Mouse (Mus musculus): ENCODE data around the gene Nadk. TPM values are rescaled to one million over a fixed set of nuclear protein-coding genes. Genes with fewer than 3 reads are reported as not detected.

Gene Nadk
- total RNA-seq, 1 experiment from 2014 or later = 37.9 TPM

Other genes with a start within 250 kb of the Nadk start
- gene Prkcz, start 201.0 kb upstream of the Nadk start, total RNA-seq (2017) = not detected in 2 replicates
- gene Gabrd, start 164.3 kb upstream of the Nadk start, total RNA-seq (2017) = 0.15 and 0.63 TPM in 2 replicates
- gene Cfap74, start 153.2 kb upstream of the Nadk start, total RNA-seq (2017) = 1.2 and 1.5 TPM in 2 replicates
- not detected in 2 replicates for gene Tmem52, start 93.3 kb upstream of the Nadk start, total RNA-seq (2017)
- gene Gnb1, start 71.0 kb upstream of the Nadk start, total RNA-seq (2017) = 139 and 236 TPM in 2 replicates
- 16.6 and 22.6 TPM in 2 replicates for gene Slc35e2, start 39.0 kb downstream of the Nadk start, total RNA-seq (2017)
- gene Cdk11b, start 62.5 kb downstream of the Nadk start, total RNA-seq (2017) = 75.7 and 107 TPM in 2 replicates
- not detected in 2 replicates for gene Gm10563, start 83.0 kb downstream of the Nadk start, total RNA-seq (2017)
- not detected in 2 replicates for gene Mmp23, start 91.0 kb downstream of the Nadk start, total RNA-seq (2017)
- gene Mib2, start 106.8 kb downstream of the Nadk start, total RNA-seq (2017) = 29.1 and 42.8 TPM in 2 replicates
- gene Fndc10, start 132.0 kb downstream of the Nadk start, total RNA-seq (2017) = 3.7 and 6.9 TPM in 2 replicates
- 73.4 and 97.7 TPM in 2 replicates for gene Ssu72, start 142.4 kb downstream of the Nadk start, total RNA-seq (2017)
- gene Tmem240, start 172.4 kb downstream of the Nadk start, total RNA-seq (2017) = 0.31 and 1.5 TPM in 2 replicates
- 53.7 and 73.8 TPM in 2 replicates for gene Atad3a, start 198.7 kb downstream of the Nadk start, total RNA-seq (2017)
- 0.30 and 0.31 TPM in 2 replicates for gene Vwa1, start 212.3 kb downstream of the Nadk start, total RNA-seq (2017)
- 0.05 TPM in 1 of 2 replicates, not detected in the other for gene Tmem88b, start 223.5 kb downstream of the Nadk start, total RNA-seq (2017)
- gene Ankrd65, start 228.1 kb downstream of the Nadk start, total RNA-seq (2017) = not detected in 2 replicates
- 47.9 and 55.7 TPM in 2 replicates for gene Mrpl20, start 240.5 kb downstream of the Nadk start, total RNA-seq (2017)